Mouse (Mus musculus): Measurements from ENCODE around the gene Rnase1.

Rnase1 gene

GRCm38 (mm10) chr14:51130315-51130940 lies 16.2 kb downstream of the Rnase1 start:
- no peak for TF ChIP-seq CTCF (conservative IDR thresholded peaks at IDR 0.05; ENCODE audit: low read length)
- TF ChIP-seq POU5F1 (IDR thresholded peaks at IDR 0.05; ENCODE audit: borderline replicate concordance, low read length): no peak
- no peak for TF ChIP-seq NANOG (IDR thresholded peaks at IDR 0.05; ENCODE audit: borderline replicate concordance, low read length)
- Histone ChIP-seq H3K4me3 (replicated peaks; ENCODE audit: low read length) (no peak overlapping the region), H3K36me3 (ENCODE audit: insufficient read depth, low read length) (no peaks in the 10 kb centered on the region), H3K4me1 (replicated peaks; ENCODE audit: low read depth, low read length) (peaks cover 23% of the 10 kb centered on the region), H3K27me3 (ENCODE audit: insufficient read depth, low read length) (no peaks in the 10 kb centered on the region), H3K9me3 (ENCODE audit: low read length) (no peaks in the 10 kb centered on the region)

- Histone ChIP-seq H3K9me3 (ENCODE audit: low read length) (no peaks in the 10 kb centered on the region), H3K4me1 (replicated peaks; ENCODE audit: low read depth, low read length) (peaks cover 23% of the 10 kb centered on the region), H3K36me3 (ENCODE audit: insufficient read depth, low read length) (no peaks in the 10 kb centered on the region), H3K27me3 (ENCODE audit: insufficient read depth, low read length) (no peaks in the 10 kb centered on the region), H3K4me3 (replicated peaks; ENCODE audit: low read length) (no peak overlapping the region)
- TF ChIP-seq POU5F1 (IDR thresholded peaks at IDR 0.05; ENCODE audit: borderline replicate concordance, low read length) (no peak), NANOG (IDR thresholded peaks at IDR 0.05; ENCODE audit: borderline replicate concordance, low read length) (no peak), CTCF (conservative IDR thresholded peaks at IDR 0.05; ENCODE audit: low read length) (no peak)
Observed at GRCm38 (mm10) chr14:51129624-51129975, 17.0 kb downstream of the Rnase1 start.

- Histone ChIP-seq H3K4me3 (replicated peaks; ENCODE audit: low read length) (no peak overlapping the region), H3K9me3 (ENCODE audit: low read length) (no peaks in the 10 kb centered on the region)
- TF ChIP-seq CTCF (conservative IDR thresholded peaks at IDR 0.05; ENCODE audit: low read length) (no peak), NANOG (IDR thresholded peaks at IDR 0.05; ENCODE audit: borderline replicate concordance, low read length) (no peak), POU5F1 (IDR thresholded peaks at IDR 0.05; ENCODE audit: borderline replicate concordance, low read length) (no peak)
Observed at GRCm38 (mm10) chr14:51128775-51129623, 17.6 kb downstream of the Rnase1 start.

GRCm38 (mm10) chr14:51127648-51128258 lies 18.8 kb downstream of the Rnase1 start:
- Histone ChIP-seq H3K4me3 (replicated peaks; ENCODE audit: low read length) (no peak overlapping the region), H3K36me3 (ENCODE audit: insufficient read depth, low read length) (no peaks in the 10 kb centered on the region), H3K9me3 (ENCODE audit: low read length) (no peaks in the 10 kb centered on the region), H3K27me3 (ENCODE audit: insufficient read depth, low read length) (no peaks in the 10 kb centered on the region), H3K4me1 (replicated peaks; ENCODE audit: low read depth, low read length) (peaks cover 23% of the 10 kb centered on the region)
- TF ChIP-seq NANOG (IDR thresholded peaks at IDR 0.05; ENCODE audit: borderline replicate concordance, low read length) (no peak), POU5F1 (IDR thresholded peaks at IDR 0.05; ENCODE audit: borderline replicate concordance, low read length) (no peak), CTCF (conservative IDR thresholded peaks at IDR 0.05; ENCODE audit: low read length) (no peak)

More at GRCm38 (mm10) chr14:51128775-51129623, 17.6 kb downstream of the Rnase1 start:
- Histone ChIP-seq H3K27me3 (ENCODE audit: insufficient read depth, low read length) (no peaks in the 10 kb centered on the region), H3K4me1 (replicated peaks; ENCODE audit: low read depth, low read length) (peaks cover 23% of the 10 kb centered on the region), H3K36me3 (ENCODE audit: insufficient read depth, low read length) (no peaks in the 10 kb centered on the region)

- no peaks in the 10 kb centered on the region for H3K9me3 ChIP-seq (ENCODE audit: low read length)
- no peaks in the 10 kb centered on the region for H3K27me3 ChIP-seq (ENCODE audit: insufficient read depth, low read length)
- H3K4me3 ChIP-seq (replicated peaks; ENCODE audit: low read length): no peak overlapping the region
- H3K36me3 ChIP-seq (ENCODE audit: insufficient read depth, low read length): no peaks in the 10 kb centered on the region
- peaks cover 7% of the 10 kb centered on the region for H3K4me1 ChIP-seq (replicated peaks; ENCODE audit: low read depth, low read length)
- TF ChIP-seq CTCF (conservative IDR thresholded peaks at IDR 0.05; ENCODE audit: low read length) (no peak), NANOG (IDR thresholded peaks at IDR 0.05; ENCODE audit: borderline replicate concordance, low read length) (no peak), POU5F1 (IDR thresholded peaks at IDR 0.05; ENCODE audit: borderline replicate concordance, low read length) (no peak)
Observed at GRCm38 (mm10) chr14:51125684-51126083, 20.9 kb downstream of the Rnase1 start.

- H3K9me3 ChIP-seq (ENCODE audit: low read length): peaks cover 7% of the 10 kb centered on the region; the same call in 1 of the 2 replicates
Observed at GRCm38 (mm10) chr14:51113916-51114560, 32.5 kb downstream of the Rnase1 start, which contains the start of gene Eddm3b. Eddm3b (plus strand) TSS chr14:51114426.

GRCm38 (mm10) chr14:51113476-51113875 lies 33.1 kb downstream of the Rnase1 start:
- Histone ChIP-seq H3K4me3 (replicated peaks; ENCODE audit: low read length) (no peak overlapping the region), H3K4me1 (replicated peaks; ENCODE audit: low read depth, low read length) (no peaks in the 10 kb centered on the region), H3K27me3 (ENCODE audit: insufficient read depth, low read length) (no peaks in the 10 kb centered on the region), H3K36me3 (ENCODE audit: insufficient read depth, low read length) (no peaks in the 10 kb centered on the region), H3K9me3 (ENCODE audit: low read length) (peaks cover 7% of the 10 kb centered on the region; the same call in 1 of the 2 replicates)
- TF ChIP-seq CTCF (conservative IDR thresholded peaks at IDR 0.05; ENCODE audit: low read length) (no peak), POU5F1 (IDR thresholded peaks at IDR 0.05; ENCODE audit: borderline replicate concordance, low read length) (no peak), NANOG (IDR thresholded peaks at IDR 0.05; ENCODE audit: borderline replicate concordance, low read length) (no peak)

More at GRCm38 (mm10) chr14:51113916-51114560, 32.5 kb downstream of the Rnase1 start, which contains the start of gene Eddm3b:
- no peaks in the 10 kb centered on the region for H3K36me3 ChIP-seq (ENCODE audit: insufficient read depth, low read length)
- TF ChIP-seq NANOG (IDR thresholded peaks at IDR 0.05; ENCODE audit: borderline replicate concordance, low read length): no peak
- no peak for TF ChIP-seq CTCF (conservative IDR thresholded peaks at IDR 0.05; ENCODE audit: low read length)
- TF ChIP-seq POU5F1 (IDR thresholded peaks at IDR 0.05; ENCODE audit: borderline replicate concordance, low read length): no peak
- H3K4me1 ChIP-seq (replicated peaks; ENCODE audit: low read depth, low read length): no peaks in the 10 kb centered on the region
- H3K27me3 ChIP-seq (ENCODE audit: insufficient read depth, low read length): no peaks in the 10 kb centered on the region
- no peak within 1 kb of the TSS for H3K4me3 ChIP-seq (replicated peaks; ENCODE audit: low read length)

GRCm38 (mm10) chr14:51111966-51112365 lies 34.6 kb downstream of the Rnase1 start:
- Histone ChIP-seq H3K9me3 (ENCODE audit: low read length) (peaks cover 4% of the 10 kb centered on the region; the same call in 1 of the 2 replicates), H3K4me3 (replicated peaks; ENCODE audit: low read length) (no peak overlapping the region), H3K4me1 (replicated peaks; ENCODE audit: low read depth, low read length) (no peaks in the 10 kb centered on the region), H3K27me3 (ENCODE audit: insufficient read depth, low read length) (no peaks in the 10 kb centered on the region), H3K36me3 (ENCODE audit: insufficient read depth, low read length) (no peaks in the 10 kb centered on the region)
- TF ChIP-seq CTCF (conservative IDR thresholded peaks at IDR 0.05; ENCODE audit: low read length): no peak
- TF ChIP-seq NANOG (IDR thresholded peaks at IDR 0.05; ENCODE audit: borderline replicate concordance, low read length): no peak
- TF ChIP-seq POU5F1 (IDR thresholded peaks at IDR 0.05; ENCODE audit: borderline replicate concordance, low read length): no peak

Data from E14TG2a.4 (cell line).